Mouse (Mus musculus) intestine, embryonic 16.5 days (tissue): ENCODE data around the gene Ccdc181. TPM values are rescaled to one million over a fixed set of nuclear protein-coding genes. Genes with fewer than 3 reads are reported as not detected.

Experiments used
- ATAC-seq: fragments of 200-750 bp; cut with Nextera tagmentation; 2 replicates; pipeline ENCODE4 v1.8.0; 2017; ENCODE audit warnings: moderate TSS enrichment, moderate library complexity
- H3K27ac ChIP-seq: fragments of 300-500 bp; sonication (generic); 2 replicates; pipeline ENCODE4 v1.5.1; 2014; ENCODE audit warnings: mild to moderate bottlenecking, low read length
- H3K27me3 ChIP-seq: fragments of 300-500 bp; sonication (generic); replicated peaks from 2 replicates; pipeline ENCODE4 v1.6.1; 2014; ENCODE audit warnings: low read length, control low read depth, mixed read lengths; ENCODE audit not compliant: control insufficient read depth, insufficient read depth
- H3K36me3 ChIP-seq: fragments of 300-500 bp; sonication (generic); 2 replicates; pipeline ENCODE4 v1.6.1; 2014; ENCODE audit warnings: low read length, control low read depth; ENCODE audit not compliant: control insufficient read depth, insufficient read depth
- H3K4me1 ChIP-seq: fragments of 300-500 bp; sonication (generic); 2 replicates; pipeline ENCODE4 v1.6.1; 2014; ENCODE audit warnings: low read length, control low read depth, mixed read lengths; ENCODE audit not compliant: control insufficient read depth, insufficient read depth
- H3K4me2 ChIP-seq: fragments of 300-500 bp; sonication (generic); 2 replicates; pipeline ENCODE4 v1.6.1; 2014; ENCODE audit warnings: low read depth, low read length, control low read depth
- H3K4me3 ChIP-seq: fragments of 300-500 bp; sonication (generic); 2 replicates; pipeline ENCODE4 v1.5.1; 2014; ENCODE audit warnings: mild to moderate bottlenecking, low read length
- H3K9ac ChIP-seq: fragments of 300-500 bp; sonication (generic); 2 replicates; pipeline ENCODE4 v1.6.1; 2014; ENCODE audit warnings: low read depth, low read length
- H3K9me3 ChIP-seq: fragments of 300-500 bp; sonication (generic); 2 replicates; pipeline ENCODE4 v1.6.1; 2016; ENCODE audit warnings: low read length, control low read depth; ENCODE audit not compliant: control insufficient read depth
- WGBS: fragments of 180-500 bp; shearing (Covaris S2); extraction: QIAGEN DNeasy Blood & Tissue Kit; methylation state at CpG from one replicate; pipeline ENCODE4 v1.1.7; 2014; 5-methylcytosine and 5-hydroxymethylcytosine counted together
- polyA plus RNA-seq: library from polyadenylated mRNA; unstranded; fragments of >200 nt; fragmentation: Nextera tagmentation; extraction: Ambion mirVana; gene quantifications from 2 replicates; pipeline ENCODE4 v1.2.1, GENCODE M21; 2015

Gene Ccdc181
- polyA plus RNA-seq, 1 experiment from 2014 or later = 8.6 TPM

GRCm38 (mm10) chr1:164248465-164249331 is 26.7 kb upstream of the Ccdc181 start, which contains the start of gene Slc19a2:
Slc19a2 (plus strand) TSS chr1:164249046.
- no peaks in the 10 kb centered on the region for H3K9me3 ChIP-seq
- peak within 1 kb of the TSS; percentile 82 for H3K9ac ChIP-seq
- no peaks in the 10 kb centered on the region for H3K36me3 ChIP-seq
- H3K4me2 ChIP-seq = peak within 1 kb of the TSS; percentile 85
- under 1% methylated on average over 70 of the region's 79 CpGs for WGBS
- H3K4me1 ChIP-seq = peaks cover 18% of the 10 kb centered on the region
- no peaks in the 10 kb centered on the region for H3K27me3 ChIP-seq
- H3K4me3 ChIP-seq = peak within 1 kb of the TSS; percentile 85
- peak; percentile 96 for ATAC-seq
- peak within 1 kb of the TSS; percentile 80 for H3K27ac ChIP-seq

GRCm38 (mm10) chr1:164249332-164249711 is 26.1 kb upstream of the Ccdc181 start:
- ATAC-seq = no peak; the same call in 1 of the 2 replicates
- H3K36me3 ChIP-seq = no peaks in the 10 kb centered on the region
- peak overlapping the region; percentile 85 for H3K4me3 ChIP-seq
- H3K27ac ChIP-seq = peak overlapping the region; percentile 74
- peak overlapping the region; percentile 85 for H3K4me2 ChIP-seq
- H3K9ac ChIP-seq = peak overlapping the region; percentile 82
- H3K9me3 ChIP-seq = no peaks in the 10 kb centered on the region
- peaks cover 18% of the 10 kb centered on the region for H3K4me1 ChIP-seq
- no peaks in the 10 kb centered on the region for H3K27me3 ChIP-seq
- WGBS = under 1% methylated on average over 33 of the region's 33 CpGs

- Histone ChIP-seq H3K27me3 (no peaks in the 10 kb centered on the region), H3K27ac (no peak overlapping the region), H3K36me3 (no peaks in the 10 kb centered on the region), H3K9me3 (no peaks in the 10 kb centered on the region), H3K4me2 (peak overlapping the region; percentile 85), H3K4me3 (peak overlapping the region; percentile 85), H3K4me1 (peaks cover 18% of the 10 kb centered on the region), H3K9ac (peak overlapping the region; percentile 82; the same call in 1 of the 2 replicates)
- WGBS = 49% methylated on average over 8 of the region's 8 CpGs
- no peak for ATAC-seq
Observed at GRCm38 (mm10) chr1:164250391-164251150, 24.8 kb upstream of the Ccdc181 start.

- H3K27me3 ChIP-seq = no peaks in the 10 kb centered on the region
Observed at GRCm38 (mm10) chr1:164251438-164251837, 23.9 kb upstream of the Ccdc181 start.

GRCm38 (mm10) chr1:164252551-164252950 is 22.8 kb upstream of the Ccdc181 start:
- no peak overlapping the region for H3K4me2 ChIP-seq
- H3K36me3 ChIP-seq = peaks cover 3% of the 10 kb centered on the region; the same call in 1 of the 2 replicates
- no peaks in the 10 kb centered on the region for H3K27me3 ChIP-seq
- H3K27ac ChIP-seq = no peak overlapping the region
- peaks cover 18% of the 10 kb centered on the region for H3K4me1 ChIP-seq
- H3K9me3 ChIP-seq = no peaks in the 10 kb centered on the region
- ATAC-seq = no peak
- 46% methylated on average over 5 of the region's 5 CpGs for WGBS
- H3K4me3 ChIP-seq = no peak overlapping the region
- no peak overlapping the region for H3K9ac ChIP-seq

More at GRCm38 (mm10) chr1:164251438-164251837, 23.9 kb upstream of the Ccdc181 start:
- WGBS = 86% methylated on average over 1 of the region's 1 CpGs
- no peak for ATAC-seq
- Histone ChIP-seq H3K4me1 (peaks cover 18% of the 10 kb centered on the region), H3K4me3 (no peak overlapping the region), H3K27ac (no peak overlapping the region), H3K9ac (no peak overlapping the region), H3K36me3 (no peaks in the 10 kb centered on the region), H3K9me3 (no peaks in the 10 kb centered on the region), H3K4me2 (no peak overlapping the region)

- Histone ChIP-seq H3K4me2 (no peak overlapping the region), H3K27ac (no peak overlapping the region), H3K9ac (no peak overlapping the region), H3K9me3 (no peaks in the 10 kb centered on the region), H3K36me3 (peaks cover 3% of the 10 kb centered on the region), H3K4me1 (peaks cover 7% of the 10 kb centered on the region), H3K4me3 (no peak overlapping the region), H3K27me3 (no peaks in the 10 kb centered on the region)
- ATAC-seq = no peak
- WGBS = 78% methylated on average over 3 of the region's 3 CpGs
Observed at GRCm38 (mm10) chr1:164254836-164255235, 20.5 kb upstream of the Ccdc181 start.

GRCm38 (mm10) chr1:164260171-164261028 is 15.0 kb upstream of the Ccdc181 start:
- Histone ChIP-seq H3K27me3 (no peaks in the 10 kb centered on the region), H3K36me3 (peaks cover 9% of the 10 kb centered on the region), H3K4me1 (no peaks in the 10 kb centered on the region), H3K9me3 (no peaks in the 10 kb centered on the region), H3K4me2 (peak overlapping the region; percentile 1; the same call in 1 of the 2 replicates), H3K27ac (peak overlapping the region; percentile 34), H3K9ac (no peak overlapping the region), H3K4me3 (no peak overlapping the region)
- ATAC-seq = peak; percentile 84
- WGBS = 65% methylated on average over 16 of the region's 16 CpGs

GRCm38 (mm10) chr1:164261553-164261952 is 13.8 kb upstream of the Ccdc181 start:
- no peak overlapping the region for H3K9ac ChIP-seq
- no peak overlapping the region for H3K4me2 ChIP-seq
- no peaks in the 10 kb centered on the region for H3K9me3 ChIP-seq
- ATAC-seq = no peak
- 93% methylated on average over 7 of the region's 7 CpGs for WGBS
- no peak overlapping the region for H3K4me3 ChIP-seq
- H3K4me1 ChIP-seq = no peaks in the 10 kb centered on the region
- no peak overlapping the region for H3K27ac ChIP-seq
- H3K36me3 ChIP-seq = peaks cover 9% of the 10 kb centered on the region
- no peaks in the 10 kb centered on the region for H3K27me3 ChIP-seq
